Mouse (Mus musculus) kidney, postnatal 0 days (tissue): ENCODE measurements around the gene Fgfr2. TPM values are rescaled to one million over a fixed set of nuclear protein-coding genes. Genes with fewer than 3 reads are reported as not detected.

ENCODE experiments used
- ATAC-seq: fragments of 200-750 bp; cut with Nextera tagmentation; replicated peaks from 2 replicates; pipeline ENCODE4 v1.8.0; 2017; ENCODE audit warnings: low read depth, moderate number of reproducible peaks, moderate TSS enrichment, moderate library complexity; ENCODE audit not compliant: low FRiP score
- DNase-seq: peaks from one replicate; pipeline ENCODE4 v3.0.0-alpha.2; 2016; ENCODE audit warnings: low spot score
- H3K27ac ChIP-seq: fragments of 300-500 bp; sonication (generic); 2 replicates; pipeline ENCODE4 v1.5.1; 2014; ENCODE audit warnings: mild to moderate bottlenecking
- H3K27me3 ChIP-seq: fragments of 300-500 bp; sonication (generic); 2 replicates; pipeline ENCODE4 v1.6.1; 2014; ENCODE audit warnings: low read length, mixed read lengths; ENCODE audit not compliant: insufficient read depth
- H3K36me3 ChIP-seq: fragments of 300-500 bp; sonication (generic); 2 replicates; pipeline ENCODE4 v1.6.1; 2014; ENCODE audit warnings: low read length, mixed read lengths; ENCODE audit not compliant: insufficient read depth
- H3K4me1 ChIP-seq: fragments of 300-500 bp; sonication (generic); replicated peaks from 2 replicates; pipeline ENCODE4 v1.6.1; 2014; ENCODE audit warnings: antibody characterized with exemption, low read length, mixed read lengths; ENCODE audit not compliant: insufficient read depth
- H3K4me2 ChIP-seq: fragments of 300-500 bp; sonication (generic); 2 replicates; pipeline ENCODE4 v1.6.1; 2014; ENCODE audit warnings: mild to moderate bottlenecking, low read length, moderate library complexity, mixed read lengths
- H3K4me3 ChIP-seq: fragments of 300-500 bp; sonication (generic); replicated peaks from 2 replicates; pipeline ENCODE4 v1.5.1; 2014; ENCODE audit warnings: low read depth, low read length
- H3K9ac ChIP-seq: fragments of 300-500 bp; sonication (generic); 2 replicates; pipeline ENCODE4 v1.6.1; 2014; ENCODE audit warnings: low read depth, low read length
- H3K9me3 ChIP-seq: fragments of 300-500 bp; sonication (generic); replicated peaks from 2 replicates; pipeline ENCODE4 v1.6.1; 2016; ENCODE audit warnings: low read length, inconsistent platforms, mixed read lengths
- CTCF ChIP-seq: IDR thresholded peaks from 2 replicates; pipeline ENCODE4 v1.5.1; 2016; ENCODE audit warnings: antibody characterized with exemption, low read depth, mild to moderate bottlenecking, moderate library complexity
- WGBS: fragments of 180-500 bp; shearing (Covaris S2); extraction: QIAGEN DNeasy Blood & Tissue Kit; methylation state at CpG from one replicate; pipeline ENCODE4 v1.1.7; 2014; 5-methylcytosine and 5-hydroxymethylcytosine counted together
- polyA plus RNA-seq: library from polyadenylated mRNA; unstranded; fragments of >200 nt; fragmentation: Nextera tagmentation; extraction: Ambion mirVana; gene quantifications from 2 replicates; pipeline ENCODE4 v1.2.1, GENCODE M21; 2015

The Fgfr2 gene
- polyA plus RNA-seq, 1 experiment from 2014 or later = 79.8 TPM

DNA sequence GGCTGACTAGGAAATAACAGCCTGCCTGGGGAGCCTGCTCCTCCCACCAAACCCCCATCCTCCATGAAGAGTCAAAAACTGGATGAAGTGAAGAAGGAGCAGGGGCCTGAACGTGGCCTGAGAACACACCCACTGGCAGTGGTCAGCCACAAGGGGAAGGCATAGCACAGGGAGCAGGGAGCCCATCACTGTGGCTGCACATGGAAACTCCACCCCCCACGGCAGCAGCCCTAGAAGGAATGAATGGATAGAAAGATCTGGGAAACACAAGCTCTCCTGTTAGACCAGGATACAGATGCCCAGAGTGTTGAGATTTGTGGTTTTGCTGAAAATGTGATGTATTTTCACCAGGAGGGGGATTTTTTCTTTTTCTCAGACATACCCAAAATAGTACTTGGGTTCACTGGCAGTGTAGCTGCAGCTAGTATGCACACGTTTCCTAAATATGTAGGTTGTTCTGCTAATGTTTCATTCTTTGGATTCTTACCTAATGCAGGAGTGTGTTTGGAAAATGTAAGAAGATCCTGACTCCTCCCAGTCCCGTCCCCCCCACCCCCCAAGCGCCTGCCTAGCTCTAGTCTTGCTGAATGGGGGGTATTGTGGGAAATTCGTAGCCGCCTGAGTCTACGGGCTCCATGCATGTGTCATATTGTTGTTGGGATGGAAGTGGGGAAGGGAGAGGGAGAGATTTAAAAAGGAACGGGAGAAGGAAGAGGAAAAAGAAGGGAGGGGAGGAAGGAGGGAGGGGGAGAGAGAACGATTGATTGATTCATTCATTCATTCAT lies 749.4 kb downstream of the Fgfr2 start:
- H3K27ac ChIP-seq = no peak overlapping the region
- no peaks in the 10 kb centered on the region for H3K36me3 ChIP-seq
- WGBS = 72% methylated on average over 10 of the region's 10 CpGs
- H3K4me1 ChIP-seq = no peaks in the 10 kb centered on the region
- no peak overlapping the region for H3K9ac ChIP-seq
- no peaks in the 10 kb centered on the region for H3K27me3 ChIP-seq
- H3K4me3 ChIP-seq = no peak overlapping the region
- H3K9me3 ChIP-seq = no peaks in the 10 kb centered on the region
- peak; percentile 30; the same call in 1 of the 2 replicates for TF ChIP-seq CTCF
- DNase-seq (peak; percentile 36), ATAC-seq (no peak)
- no peak overlapping the region for H3K4me2 ChIP-seq

DNA sequence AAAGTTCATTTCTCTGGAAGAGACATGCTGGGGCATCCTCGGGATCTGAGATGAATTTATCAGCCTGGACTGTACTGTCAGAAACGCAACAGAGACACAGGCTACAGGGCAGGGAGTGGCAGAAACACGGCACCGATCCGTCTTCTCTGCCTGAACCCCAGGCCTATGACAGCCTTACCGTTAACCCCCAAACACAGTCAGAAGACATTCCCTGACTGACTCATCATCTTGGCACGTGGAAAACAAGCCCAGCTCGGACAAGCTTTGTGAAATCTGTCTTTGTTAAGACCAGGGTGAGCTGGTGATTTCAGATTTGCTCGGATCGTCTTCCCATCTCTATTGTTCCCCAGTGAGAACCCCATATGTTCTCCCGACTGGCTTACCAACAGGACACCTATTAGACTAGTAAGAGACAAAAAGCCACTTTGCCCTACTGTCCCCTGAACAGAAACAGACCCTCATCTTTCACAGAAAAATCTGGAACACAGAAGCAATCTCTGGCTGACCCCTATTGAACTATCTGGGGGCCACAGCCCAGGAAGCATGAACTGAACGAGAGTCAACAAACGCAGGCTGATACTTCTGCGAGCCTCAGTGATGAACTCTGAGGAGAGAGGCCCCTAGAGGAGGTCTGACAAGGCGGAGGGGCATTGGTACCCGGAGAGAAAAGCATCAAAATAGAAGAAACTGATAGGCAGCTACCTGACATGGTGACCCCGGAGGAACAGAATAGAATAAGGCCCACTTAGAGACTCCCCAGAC lies 750.2 kb downstream of the Fgfr2 start:
- Histone ChIP-seq H3K36me3 (no peaks in the 10 kb centered on the region), H3K4me1 (no peaks in the 10 kb centered on the region), H3K27ac (no peak overlapping the region), H3K27me3 (no peaks in the 10 kb centered on the region), H3K9ac (no peak overlapping the region), H3K9me3 (no peaks in the 10 kb centered on the region), H3K4me3 (no peak overlapping the region), H3K4me2 (no peak overlapping the region)
- ATAC-seq = no peak
- WGBS = 49% methylated on average over 17 of the region's 17 CpGs
- TF ChIP-seq CTCF = no peak
- no peak for DNase-seq

DNA sequence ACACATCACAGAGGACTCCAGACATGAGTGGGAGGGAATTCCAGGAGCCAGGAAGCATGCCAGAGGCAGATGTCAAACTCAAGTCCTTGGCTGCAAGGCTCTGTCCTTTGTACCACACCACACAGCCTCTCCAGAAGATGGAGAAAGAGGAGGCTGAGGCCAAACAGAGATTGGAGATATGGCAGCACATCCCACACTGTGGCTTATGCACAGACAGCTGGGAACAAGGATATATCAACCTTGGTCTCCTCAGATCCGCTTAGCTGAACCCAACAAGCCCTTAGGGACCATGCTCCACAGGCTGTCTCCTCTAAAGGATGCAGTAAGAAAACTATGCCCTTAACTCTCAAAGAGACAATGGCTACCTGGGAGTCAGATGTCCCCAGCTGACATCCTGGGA lies 751.3 kb downstream of the Fgfr2 start:
- 83% methylated on average over 1 of the region's 1 CpGs for WGBS
- H3K27me3 ChIP-seq = no peaks in the 10 kb centered on the region
- no peak for TF ChIP-seq CTCF
- no peaks in the 10 kb centered on the region for H3K4me1 ChIP-seq
- H3K4me3 ChIP-seq = no peak overlapping the region
- H3K9me3 ChIP-seq = no peaks in the 10 kb centered on the region
- no peak overlapping the region for H3K9ac ChIP-seq
- H3K4me2 ChIP-seq = no peak overlapping the region
- no peaks in the 10 kb centered on the region for H3K36me3 ChIP-seq
- DNase-seq (no peak), ATAC-seq (no peak)
- no peak overlapping the region for H3K27ac ChIP-seq

DNA sequence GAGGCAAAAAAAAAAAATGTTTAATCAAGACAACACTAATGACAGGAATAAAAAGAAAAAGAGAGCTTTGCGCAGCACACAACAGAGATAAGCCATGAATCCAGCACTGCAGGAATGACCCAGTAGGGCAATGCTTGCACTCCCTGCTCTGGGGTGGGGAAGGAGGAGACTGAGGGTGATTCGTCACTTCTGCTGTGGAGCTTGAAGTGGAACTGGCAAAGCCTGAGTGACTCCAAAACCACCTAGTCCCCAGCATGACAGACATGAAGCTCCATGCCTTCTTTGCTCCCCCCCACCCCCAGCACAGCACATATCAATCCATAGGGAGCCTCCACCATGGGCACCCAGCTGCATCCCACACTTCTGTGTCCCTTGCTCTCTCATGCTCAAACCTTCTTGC lies 753.4 kb downstream of the Fgfr2 start:
- Histone ChIP-seq H3K27ac (no peak overlapping the region), H3K9me3 (no peaks in the 10 kb centered on the region), H3K4me2 (no peak overlapping the region), H3K9ac (no peak overlapping the region), H3K4me3 (no peak overlapping the region), H3K36me3 (no peaks in the 10 kb centered on the region), H3K27me3 (no peaks in the 10 kb centered on the region), H3K4me1 (no peaks in the 10 kb centered on the region)
- WGBS = 63% methylated on average over 2 of the region's 2 CpGs
- DNase-seq (no peak), ATAC-seq (no peak)
- no peak for TF ChIP-seq CTCF

DNA sequence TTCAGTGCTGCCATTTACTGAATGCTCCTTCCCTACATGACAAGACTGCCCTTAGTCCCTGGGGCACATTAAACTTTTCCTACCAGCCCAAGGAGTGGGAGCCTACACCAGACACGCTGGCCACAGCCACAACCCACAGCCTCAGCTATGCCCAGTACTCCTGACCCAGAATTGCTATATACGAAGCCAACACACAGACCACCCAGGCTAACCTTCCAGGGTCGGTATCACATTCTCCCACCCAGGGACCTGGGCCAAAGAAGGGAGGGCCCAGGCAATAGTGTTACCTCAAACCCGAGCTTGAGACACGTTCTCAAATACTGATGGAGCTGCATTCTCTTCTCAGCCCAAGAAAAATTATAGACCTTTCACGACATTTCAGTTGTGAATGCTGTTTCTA lies 754.3 kb downstream of the Fgfr2 start:
- 56% methylated on average over 6 of the region's 6 CpGs for WGBS
- no peak for ATAC-seq
- Histone ChIP-seq H3K9me3 (no peaks in the 10 kb centered on the region), H3K27ac (no peak overlapping the region), H3K27me3 (no peaks in the 10 kb centered on the region), H3K36me3 (no peaks in the 10 kb centered on the region), H3K4me3 (no peak overlapping the region), H3K9ac (no peak overlapping the region), H3K4me2 (no peak overlapping the region), H3K4me1 (no peaks in the 10 kb centered on the region)
- no peak for DNase-seq
- no peak for TF ChIP-seq CTCF

DNA sequence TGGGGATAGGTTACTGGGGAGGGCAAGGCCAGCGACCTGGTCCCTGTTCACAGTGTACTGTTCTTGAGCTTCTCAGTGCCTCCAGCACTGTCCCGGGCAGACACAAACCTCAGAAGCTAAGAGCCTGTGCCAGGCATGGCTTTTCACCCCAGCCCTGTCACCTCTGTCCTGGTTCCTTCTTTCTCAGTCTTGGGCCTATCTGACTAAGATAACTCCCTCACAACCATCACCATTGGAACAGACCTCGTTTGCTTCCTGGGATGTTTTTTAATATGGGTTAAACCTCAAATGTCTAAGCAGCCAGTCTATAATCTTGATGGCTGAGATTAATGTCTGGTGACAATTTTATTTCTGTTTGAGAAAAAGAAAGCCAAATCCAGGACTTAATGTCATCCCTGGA lies 755.8 kb downstream of the Fgfr2 start:
- ATAC-seq = no peak
- no peak for DNase-seq
- no peak overlapping the region for H3K9ac ChIP-seq
- H3K27me3 ChIP-seq = no peaks in the 10 kb centered on the region
- no peak overlapping the region for H3K27ac ChIP-seq
- H3K4me1 ChIP-seq = no peaks in the 10 kb centered on the region
- 63% methylated on average over 3 of the region's 3 CpGs for WGBS
- H3K36me3 ChIP-seq = no peaks in the 10 kb centered on the region
- H3K9me3 ChIP-seq = no peaks in the 10 kb centered on the region
- H3K4me3 ChIP-seq = no peak overlapping the region
- no peak for TF ChIP-seq CTCF
- H3K4me2 ChIP-seq = no peak overlapping the region
